Mouse (Mus musculus) limb, embryonic 14.5 days (tissue): ENCODE measurements around the gene Sdk1. TPM values are rescaled to one million over a fixed set of nuclear protein-coding genes. Genes with fewer than 3 reads are reported as not detected.

Experiments
- ATAC-seq: fragments of 200-750 bp; cut with Nextera tagmentation; 2 replicates; pipeline ENCODE4 v1.8.0; 2017; ENCODE audit warnings: low read depth, moderate number of reproducible peaks, moderate TSS enrichment; ENCODE audit not compliant: low FRiP score
- DNase-seq: peaks from one replicate; pipeline ENCODE4 v3.0.0-alpha.2; 2015; ENCODE audit warnings: low spot score
- H3K27ac ChIP-seq: fragments of 300-500 bp; sonication (generic); replicated peaks from 2 replicates; pipeline ENCODE4 v1.5.1; 2014; ENCODE audit warnings: low read depth, mild to moderate bottlenecking, low read length, moderate library complexity, mixed read lengths
- H3K27me3 ChIP-seq: fragments of 300-500 bp; sonication (generic); 2 replicates; pipeline ENCODE4 v1.6.1; 2014; ENCODE audit warnings: low read length, mixed read lengths; ENCODE audit not compliant: control insufficient read depth, insufficient read depth
- H3K36me3 ChIP-seq: fragments of 300-500 bp; sonication (generic); 2 replicates; pipeline ENCODE4 v1.6.1; 2014; ENCODE audit warnings: mild to moderate bottlenecking, low read length, moderate library complexity, mixed read lengths; ENCODE audit not compliant: control insufficient read depth, insufficient read depth
- H3K4me1 ChIP-seq: fragments of 300-500 bp; sonication (generic); 2 replicates; pipeline ENCODE4 v1.6.1; 2014; ENCODE audit warnings: antibody characterized with exemption, low read length, mixed read lengths; ENCODE audit not compliant: control insufficient read depth, insufficient read depth
- H3K4me2 ChIP-seq: fragments of 300-500 bp; sonication (generic); replicated peaks from 2 replicates; pipeline ENCODE4 v1.6.1; 2014; ENCODE audit warnings: low read depth, mild to moderate bottlenecking, low read length, moderate library complexity; ENCODE audit not compliant: severe bottlenecking
- H3K4me3 ChIP-seq: fragments of 300-500 bp; sonication (generic); replicated peaks from 2 replicates; pipeline ENCODE4 v1.5.1; 2014; ENCODE audit warnings: low read length
- H3K9ac ChIP-seq: fragments of 300-500 bp; sonication (generic); 2 replicates; pipeline ENCODE4 v1.6.1; 2014; ENCODE audit warnings: mild to moderate bottlenecking, low read depth, low read length, moderate library complexity; ENCODE audit not compliant: severe bottlenecking
- H3K9me3 ChIP-seq: fragments of 300-500 bp; sonication (generic); 2 replicates; pipeline ENCODE4 v1.6.1; 2016; ENCODE audit warnings: low read length; ENCODE audit not compliant: control insufficient read depth
- POLR2A ChIP-seq: fragments of 200-500 bp; IDR thresholded peaks from 2 replicates; pipeline ENCODE4 v1.8.0; 2012; ENCODE audit warnings: inconsistent platforms, mild to moderate bottlenecking, moderate library complexity, borderline replicate concordance; ENCODE audit not compliant: insufficient read depth, insufficient read length; ENCODE audit errors: extremely low read depth
- WGBS: fragments of 180-500 bp; shearing (Covaris S2); extraction: QIAGEN DNeasy Blood & Tissue Kit; methylation state at CpG from one replicate; pipeline ENCODE4 v1.1.7; 2014; 5-methylcytosine and 5-hydroxymethylcytosine counted together
- polyA plus RNA-seq, 2 experiments: library from polyadenylated mRNA; depleted of rRNA in 1 of 2; stranded (reverse) in 1 of 2; unstranded in 1 of 2; fragments of >200 nt; fragmentation: Nextera tagmentation in 1 of 2; extraction: Ambion mirVana in 1 of 2; gene quantifications; 2 replicates each; pipeline versions ENCODE4 v1.2.1 to v1.2.3; 2012 to 2014

The Sdk1 gene
- polyA plus RNA-seq, 2 experiments, result 2.8 to 7.2 TPM

GRCm38 (mm10) chr5:141303746-141304145 is 62.5 kb downstream of the Sdk1 start:
- no peak overlapping the region for H3K27ac ChIP-seq
- TF ChIP-seq POLR2A, result no peak
- H3K4me2 ChIP-seq, result no peak overlapping the region
- no peak for ATAC-seq
- no peaks in the 10 kb centered on the region for H3K4me1 ChIP-seq
- no peaks in the 10 kb centered on the region for H3K9me3 ChIP-seq
- H3K27me3 ChIP-seq, result no peaks in the 10 kb centered on the region
- no peaks in the 10 kb centered on the region for H3K36me3 ChIP-seq
- H3K4me3 ChIP-seq, result no peak overlapping the region
- peak; percentile 50 for DNase-seq
- H3K9ac ChIP-seq, result no peak overlapping the region
- WGBS, result 39% methylated on average over 2 of the region's 2 CpGs

- no peaks in the 10 kb centered on the region for H3K27me3 ChIP-seq
- H3K4me3 ChIP-seq, result no peak overlapping the region
- H3K9me3 ChIP-seq, result no peaks in the 10 kb centered on the region
- H3K4me2 ChIP-seq, result no peak overlapping the region
- WGBS, result 79% methylated on average over 2 of the region's 2 CpGs
- ATAC-seq, result no peak
- no peak overlapping the region for H3K27ac ChIP-seq
- H3K9ac ChIP-seq, result no peak overlapping the region
- no peak for DNase-seq
- H3K36me3 ChIP-seq, result no peaks in the 10 kb centered on the region
- TF ChIP-seq POLR2A, result no peak
- no peaks in the 10 kb centered on the region for H3K4me1 ChIP-seq
These were observed 63.4 kb downstream of the Sdk1 start for GRCm38 (mm10) chr5:141304706-141305105.

- no peak for TF ChIP-seq POLR2A
- no peak for ATAC-seq
These were observed 69.4 kb downstream of the Sdk1 start for GRCm38 (mm10) chr5:141310641-141311040.

GRCm38 (mm10) chr5:141311801-141312200 is 70.5 kb downstream of the Sdk1 start:
- Histone ChIP-seq H3K9ac (no peak overlapping the region), H3K9me3 (no peaks in the 10 kb centered on the region), H3K27me3 (no peaks in the 10 kb centered on the region), H3K36me3 (no peaks in the 10 kb centered on the region), H3K4me1 (peaks cover under 1% of the 10 kb centered on the region), H3K4me3 (no peak overlapping the region), H3K27ac (no peak overlapping the region), H3K4me2 (no peak overlapping the region)
- 66% methylated on average over 2 of the region's 2 CpGs for WGBS
- no peak for TF ChIP-seq POLR2A
- DNase-seq (no peak), ATAC-seq (no peak)

More at GRCm38 (mm10) chr5:141310641-141311040, 69.4 kb downstream of the Sdk1 start:
- H3K36me3 ChIP-seq, result no peaks in the 10 kb centered on the region
- no peak overlapping the region for H3K4me2 ChIP-seq
- no peak overlapping the region for H3K9ac ChIP-seq
- H3K27ac ChIP-seq, result no peak overlapping the region
- no peaks in the 10 kb centered on the region for H3K4me1 ChIP-seq
- no peak overlapping the region for H3K4me3 ChIP-seq
- no peaks in the 10 kb centered on the region for H3K9me3 ChIP-seq
- no peak for DNase-seq
- H3K27me3 ChIP-seq, result no peaks in the 10 kb centered on the region
- 67% methylated on average over 1 of the region's 1 CpGs for WGBS

GRCm38 (mm10) chr5:141312305-141312704 is 71.0 kb downstream of the Sdk1 start:
- no peak overlapping the region for H3K9ac ChIP-seq
- no peaks in the 10 kb centered on the region for H3K36me3 ChIP-seq
- ATAC-seq (no peak), DNase-seq (no peak)
- no peaks in the 10 kb centered on the region for H3K9me3 ChIP-seq
- TF ChIP-seq POLR2A, result no peak
- H3K27ac ChIP-seq, result no peak overlapping the region
- no peak overlapping the region for H3K4me2 ChIP-seq
- peaks cover 5% of the 10 kb centered on the region for H3K4me1 ChIP-seq
- WGBS, result 72% methylated on average over 4 of the region's 4 CpGs
- no peaks in the 10 kb centered on the region for H3K27me3 ChIP-seq
- no peak overlapping the region for H3K4me3 ChIP-seq

- Histone ChIP-seq H3K36me3 (no peaks in the 10 kb centered on the region), H3K27ac (no peak overlapping the region), H3K4me3 (no peak overlapping the region), H3K4me2 (no peak overlapping the region), H3K27me3 (no peaks in the 10 kb centered on the region), H3K9ac (no peak overlapping the region), H3K9me3 (no peaks in the 10 kb centered on the region), H3K4me1 (peaks cover 8% of the 10 kb centered on the region)
- no peak for ATAC-seq
- WGBS, result 63% methylated on average over 4 of the region's 4 CpGs
- no peak for TF ChIP-seq POLR2A
- peak; percentile 61 for DNase-seq
These were observed 75.8 kb downstream of the Sdk1 start for GRCm38 (mm10) chr5:141317095-141317494.
